Mouse (Mus musculus): ENCODE data around the gene Srp72. TPM values are rescaled to one million over a fixed set of nuclear protein-coding genes. Genes with fewer than 3 reads are reported as not detected.
"Not testable (repeated sequence)": the region's sequence is repeated elsewhere in the genome, so short reads cannot be mapped to it uniquely, and the experiment has no call there.

The Srp72 gene
- polyA plus RNA-seq, 1 experiment from 2014 or later = 41.3 TPM

DNA sequence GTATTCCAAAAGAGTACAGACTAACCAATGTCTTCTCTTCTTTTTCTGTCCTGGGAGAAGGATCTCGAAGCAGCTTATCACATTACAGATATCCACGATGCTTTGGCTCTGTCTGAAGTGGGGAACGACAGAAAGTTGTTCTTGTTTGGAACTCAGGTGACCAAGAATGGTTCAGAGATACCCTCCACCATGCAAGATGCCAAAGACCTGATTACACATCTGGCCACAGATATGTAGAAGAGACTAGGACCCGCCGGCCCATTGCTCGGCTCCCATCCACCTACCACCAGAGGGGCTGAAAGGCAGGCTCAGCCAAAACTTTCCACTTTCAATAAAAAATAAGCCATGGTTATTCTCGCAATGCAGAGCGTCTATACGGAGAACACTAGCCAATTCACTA, 35.9 kb downstream of the Srp72 start:
- Histone ChIP-seq H3K36me3 (replicated peaks) (no peaks in the 10 kb centered on the region), H3K4me1 (replicated peaks) (peaks cover 24% of the 10 kb centered on the region), H3K9me3 (replicated peaks) (no peaks in the 10 kb centered on the region), H3K4me3 (replicated peaks) (no peak overlapping the region), H3K27me3 (no peaks in the 10 kb centered on the region), H3K9ac (no peak overlapping the region), H3K4me2 (no peak overlapping the region), H3K27ac (replicated peaks) (0 out of 2 replicates have a peak overlapping the region, but pooled peaks have one; percentile 26)
- peak; percentile 40; the same call in 1 of the 2 replicates for ATAC-seq (ENCODE audit: insufficient read depth)
- 59% methylated on average over 9 of the region's 9 CpGs for WGBS (ENCODE audit: insufficient replicate concordance)

DNA sequence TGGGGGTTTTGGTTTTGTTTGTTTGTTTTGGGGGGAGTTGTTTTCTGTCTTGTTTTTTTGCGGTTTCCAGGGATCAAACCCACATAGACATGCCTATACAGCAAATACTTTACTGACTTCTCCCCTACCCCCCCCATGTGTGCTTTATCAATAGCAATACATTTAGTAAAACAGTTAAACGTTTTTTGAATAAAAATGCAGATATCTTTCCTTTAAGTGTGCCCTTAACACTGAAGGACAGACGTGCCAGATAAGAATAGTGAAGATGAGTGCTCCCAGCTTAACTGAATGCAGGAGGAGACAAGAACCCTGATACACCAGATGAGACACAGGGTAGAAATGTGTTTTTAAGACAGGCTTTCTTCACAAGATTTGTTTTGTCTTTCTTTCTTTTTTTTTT, 36.6 kb downstream of the Srp72 start:
- H3K9me3 ChIP-seq (replicated peaks) = no peaks in the 10 kb centered on the region
- no peak overlapping the region for H3K4me2 ChIP-seq
- H3K9ac ChIP-seq = no peak overlapping the region
- peak; percentile 52; the same call in 1 of the 2 replicates for ATAC-seq (ENCODE audit: insufficient read depth)
- H3K4me3 ChIP-seq (replicated peaks) = no peak overlapping the region
- H3K4me1 ChIP-seq (replicated peaks) = peaks cover 31% of the 10 kb centered on the region
- 26% methylated on average over 3 of the region's 3 CpGs for WGBS (ENCODE audit: insufficient replicate concordance)
- no peaks in the 10 kb centered on the region for H3K36me3 ChIP-seq (replicated peaks)
- peak overlapping the region; percentile 46; the same call in 1 of the 2 replicates for H3K27ac ChIP-seq (replicated peaks)
- H3K27me3 ChIP-seq = no peaks in the 10 kb centered on the region

DNA sequence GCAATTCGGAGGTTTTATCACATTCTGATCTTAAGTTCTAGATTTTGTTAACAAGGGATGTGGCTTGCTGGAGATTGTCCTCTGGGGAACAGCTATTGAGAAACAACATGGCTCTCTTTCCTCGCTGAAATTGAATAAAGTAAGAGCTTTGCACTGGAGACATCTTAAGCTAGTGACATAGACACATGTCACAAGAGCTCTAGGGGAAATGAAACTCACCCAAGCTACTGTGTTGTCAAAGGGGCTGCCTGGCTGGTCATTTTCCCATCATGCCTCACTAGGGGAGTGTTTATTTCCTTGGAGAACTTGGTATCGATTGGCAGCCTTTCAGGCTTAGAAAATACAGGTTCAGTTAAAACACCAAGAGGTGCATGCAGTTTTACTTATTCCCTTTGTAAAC, 38.7 kb downstream of the Srp72 start:
- Histone ChIP-seq H3K4me3 (replicated peaks) (no peak overlapping the region), H3K4me2 (no peak overlapping the region), H3K9ac (no peak overlapping the region), H3K27me3 (0 out of 2 replicates have a peak, but pooled peaks cover 3% of the 10 kb centered on the region), H3K36me3 (replicated peaks) (no peaks in the 10 kb centered on the region), H3K9me3 (replicated peaks) (no peaks in the 10 kb centered on the region), H3K4me1 (replicated peaks) (peaks cover 34% of the 10 kb centered on the region), H3K27ac (replicated peaks) (no peak overlapping the region)
- WGBS (ENCODE audit: insufficient replicate concordance) = 49% methylated on average over 3 of the region's 3 CpGs
- no peak for ATAC-seq (ENCODE audit: insufficient read depth)

DNA sequence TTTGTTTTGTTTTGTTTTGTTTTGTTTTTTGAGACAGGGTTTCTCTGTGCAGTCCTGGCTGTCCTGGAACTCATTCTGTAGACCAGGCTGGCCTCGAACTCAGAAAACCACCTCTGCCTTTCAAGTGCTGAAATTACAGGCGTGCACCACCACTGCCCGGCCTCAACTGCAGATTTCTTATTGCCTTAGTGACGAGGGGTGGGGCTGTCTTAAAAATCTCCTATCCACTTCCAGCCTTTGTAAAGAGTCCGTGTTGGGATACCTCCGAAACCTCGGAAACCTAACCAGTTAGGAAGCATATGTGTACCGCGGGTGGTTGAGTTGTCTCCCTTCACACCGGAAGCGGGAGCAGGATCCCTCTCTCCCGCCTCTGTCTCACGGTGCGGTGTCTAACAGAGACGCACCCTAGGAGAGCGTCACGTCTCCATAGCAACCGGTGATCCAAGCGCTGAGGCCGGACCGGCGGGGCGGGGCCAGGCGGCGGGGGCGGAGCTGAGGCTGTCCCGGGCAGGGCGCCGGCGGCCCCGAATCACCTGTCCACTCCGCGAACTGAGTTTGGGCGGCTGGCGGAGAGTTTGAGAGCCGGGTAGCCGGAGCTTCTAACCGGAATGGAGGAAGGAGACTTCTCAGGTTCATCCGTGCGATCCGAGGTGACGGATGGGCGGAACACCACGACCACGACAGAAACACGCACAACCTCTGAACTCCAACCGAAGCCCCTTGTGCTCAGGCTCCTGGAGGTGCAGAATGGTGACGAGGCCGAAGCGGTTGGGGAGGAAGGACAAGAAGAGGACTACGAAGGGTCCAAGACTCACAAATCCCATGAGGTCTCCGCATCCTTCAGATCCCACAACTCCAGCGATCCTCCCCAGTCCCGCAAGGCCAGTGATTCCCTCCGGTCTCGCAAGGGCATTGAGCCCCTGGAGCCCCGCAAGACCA, 41.3 kb downstream of the Srp72 start, which contains the start of gene Thegl:
Gene Thegl, plus strand, starts transcription at position 480 of the 939 bp plus-strand sequence.
- Histone ChIP-seq H3K36me3 (replicated peaks) (no peaks in the 10 kb centered on the region), H3K4me1 (replicated peaks) (peaks cover 28% of the 10 kb centered on the region), H3K4me3 (replicated peaks) (peak within 1 kb of the TSS; percentile 62), H3K9ac (peak within 1 kb of the TSS; percentile 58; the same call in 1 of the 2 replicates), H3K27ac (replicated peaks) (no peak within 1 kb of the TSS), H3K4me2 (peak within 1 kb of the TSS; percentile 85), H3K27me3 (0 out of 2 replicates have a peak, but pooled peaks cover 3% of the 10 kb centered on the region), H3K9me3 (replicated peaks) (no peaks in the 10 kb centered on the region)
- 12% methylated on average over 57 of the region's 57 CpGs for WGBS (ENCODE audit: insufficient replicate concordance)
- ATAC-seq (ENCODE audit: insufficient read depth) = peak; percentile 97

DNA sequence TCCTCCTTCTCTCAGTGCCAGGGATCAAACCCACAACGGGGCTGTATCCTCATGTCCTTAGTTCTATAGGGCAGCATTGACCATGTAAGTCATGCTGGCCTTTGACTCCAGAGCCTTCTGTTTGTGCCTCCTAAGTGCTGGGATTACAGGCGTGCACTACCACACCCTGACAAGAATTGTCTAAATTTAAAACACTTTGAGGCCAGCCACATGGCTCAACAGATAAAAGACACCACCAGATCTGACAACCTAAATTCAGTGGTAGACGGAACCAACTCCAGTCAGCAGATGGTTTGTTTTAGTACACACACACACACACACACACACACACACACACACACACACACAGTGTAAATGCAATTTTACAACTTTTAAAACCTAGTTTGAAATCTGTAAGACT, 53.6 kb downstream of the Srp72 start:
- peak; percentile 67; the same call in 1 of the 2 replicates for ATAC-seq (ENCODE audit: insufficient read depth)
- H3K36me3 ChIP-seq (replicated peaks) = no peaks in the 10 kb centered on the region
- H3K9me3 ChIP-seq (replicated peaks) = no peaks in the 10 kb centered on the region
- no peaks in the 10 kb centered on the region for H3K27me3 ChIP-seq
- H3K4me3 ChIP-seq (replicated peaks) = no peak overlapping the region
- peaks cover 11% of the 10 kb centered on the region for H3K4me1 ChIP-seq (replicated peaks)
- H3K27ac ChIP-seq (replicated peaks) = no peak overlapping the region
- 38% methylated on average over 3 of the region's 3 CpGs for WGBS (ENCODE audit: insufficient replicate concordance)
- H3K4me2 ChIP-seq = no peak overlapping the region
- no peak overlapping the region for H3K9ac ChIP-seq

DNA sequence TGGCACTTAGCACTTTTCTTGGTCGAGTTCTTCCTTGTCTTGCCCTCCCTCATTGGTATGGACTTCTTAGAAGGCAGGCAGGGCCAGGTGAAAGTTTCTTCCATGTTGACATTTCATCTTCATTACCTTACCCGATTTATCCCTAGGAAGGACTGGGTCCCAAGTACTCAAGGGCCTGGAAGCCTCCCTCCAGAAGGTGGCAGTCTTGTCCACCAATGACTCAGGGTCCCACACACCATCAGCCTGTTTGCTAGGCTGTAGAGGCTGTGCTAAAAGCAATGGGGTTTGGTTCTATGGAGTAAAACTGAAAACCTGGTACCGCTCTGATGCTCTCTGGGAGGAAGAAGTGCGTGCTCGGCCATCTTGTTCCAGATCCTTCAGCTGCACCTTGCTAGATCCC, 55.3 kb downstream of the Srp72 start:
- H3K27me3 ChIP-seq = no peaks in the 10 kb centered on the region
- peaks cover 11% of the 10 kb centered on the region for H3K4me1 ChIP-seq (replicated peaks)
- H3K4me3 ChIP-seq (replicated peaks) = no peak overlapping the region
- no peaks in the 10 kb centered on the region for H3K36me3 ChIP-seq (replicated peaks)
- WGBS (ENCODE audit: insufficient replicate concordance) = 72% methylated on average over 5 of the region's 5 CpGs
- no peak overlapping the region for H3K9ac ChIP-seq
- ATAC-seq (ENCODE audit: insufficient read depth) = no peak
- H3K27ac ChIP-seq (replicated peaks) = no peak overlapping the region
- no peaks in the 10 kb centered on the region for H3K9me3 ChIP-seq (replicated peaks)
- H3K4me2 ChIP-seq = no peak overlapping the region

DNA sequence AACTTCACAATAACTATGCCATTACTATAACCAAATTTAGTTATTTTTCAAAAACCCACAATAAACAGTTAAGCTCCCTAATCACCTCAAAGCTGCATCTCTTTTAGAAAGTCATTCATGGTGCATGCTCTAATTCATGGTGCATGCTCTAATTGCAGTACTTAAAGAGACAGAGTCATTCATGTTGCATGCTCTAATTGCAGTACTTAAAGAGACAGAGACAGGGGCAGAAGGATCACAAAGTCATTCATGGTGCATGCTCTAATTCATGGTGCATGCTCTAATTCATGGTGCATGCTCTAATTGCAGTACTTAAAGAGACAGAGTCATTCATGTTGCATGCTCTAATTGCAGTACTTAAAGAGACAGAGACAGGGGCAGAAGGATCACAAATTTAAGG, 60.6 kb downstream of the Srp72 start:
- not testable (repeated sequence) for ATAC-seq (ENCODE audit: insufficient read depth); H3K9me3 ChIP-seq (replicated peaks)

DNA sequence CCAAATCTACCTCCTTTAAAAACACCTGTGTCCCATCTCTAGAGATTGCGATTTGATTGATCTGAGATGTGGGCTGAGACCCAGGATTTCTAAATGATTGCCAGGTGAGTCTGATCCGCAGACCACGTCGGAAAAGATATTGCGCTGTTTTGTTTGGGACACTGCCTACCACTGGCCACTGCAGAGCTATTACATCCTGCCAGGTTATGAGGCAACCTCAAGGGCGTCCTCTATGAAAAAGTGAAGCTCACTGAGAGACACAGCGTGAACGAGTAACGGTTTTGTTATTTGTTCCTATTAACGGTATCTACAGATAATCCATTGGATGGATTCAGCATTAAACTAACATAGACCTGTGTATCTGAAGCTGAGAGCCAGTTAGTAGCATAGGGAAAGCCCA, 64.0 kb downstream of the Srp72 start:
- ATAC-seq (ENCODE audit: insufficient read depth) = no peak
- Histone ChIP-seq H3K9me3 (replicated peaks) (no peaks in the 10 kb centered on the region), H3K4me3 (replicated peaks) (no peak overlapping the region), H3K27me3 (no peaks in the 10 kb centered on the region), H3K4me2 (no peak overlapping the region), H3K9ac (no peak overlapping the region), H3K27ac (replicated peaks) (no peak overlapping the region), H3K4me1 (replicated peaks) (peaks cover 11% of the 10 kb centered on the region; the same call in 1 of the 2 replicates), H3K36me3 (replicated peaks) (no peaks in the 10 kb centered on the region)
- WGBS (ENCODE audit: insufficient replicate concordance) = 78% methylated on average over 10 of the region's 10 CpGs

More for the DNA sequence above, 60.6 kb downstream of the Srp72 start:
- not testable (repeated sequence) for H3K4me3 ChIP-seq (replicated peaks); H3K4me2 ChIP-seq; H3K27ac ChIP-seq (replicated peaks); H3K36me3 ChIP-seq (replicated peaks); H3K27me3 ChIP-seq; H3K9ac ChIP-seq
- peaks cover 11% of the 10 kb centered on the region; the same call in 1 of the 2 replicates for H3K4me1 ChIP-seq (replicated peaks)

DNA sequence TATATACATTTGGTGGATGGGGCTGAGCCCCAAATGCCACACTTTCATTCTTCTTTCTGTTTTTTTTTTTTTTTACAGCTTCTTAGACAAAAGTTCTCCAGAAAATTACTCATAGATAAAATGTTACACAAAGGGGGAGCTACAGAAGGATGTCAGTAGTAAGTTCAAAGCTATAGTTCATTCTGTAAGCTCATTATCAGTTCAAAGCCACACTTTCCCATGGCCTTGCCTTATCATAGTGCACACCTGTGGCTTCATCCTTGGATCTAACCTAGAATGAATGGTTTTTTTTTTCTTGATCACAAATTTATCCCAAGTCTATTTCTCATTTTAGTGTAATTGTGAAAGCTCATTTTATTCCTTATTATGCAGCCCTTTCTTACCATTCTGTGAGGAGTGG, 64.9 kb downstream of the Srp72 start:
- no peak overlapping the region for H3K9ac ChIP-seq
- ATAC-seq (ENCODE audit: insufficient read depth) = no peak
- no peaks in the 10 kb centered on the region for H3K27me3 ChIP-seq
- H3K9me3 ChIP-seq (replicated peaks) = no peaks in the 10 kb centered on the region
- H3K4me3 ChIP-seq (replicated peaks) = no peak overlapping the region
- H3K27ac ChIP-seq (replicated peaks) = no peak overlapping the region
- no peak overlapping the region for H3K4me2 ChIP-seq
- no peaks in the 10 kb centered on the region for H3K36me3 ChIP-seq (replicated peaks)
- peaks cover 11% of the 10 kb centered on the region; the same call in 1 of the 2 replicates for H3K4me1 ChIP-seq (replicated peaks)

DNA sequence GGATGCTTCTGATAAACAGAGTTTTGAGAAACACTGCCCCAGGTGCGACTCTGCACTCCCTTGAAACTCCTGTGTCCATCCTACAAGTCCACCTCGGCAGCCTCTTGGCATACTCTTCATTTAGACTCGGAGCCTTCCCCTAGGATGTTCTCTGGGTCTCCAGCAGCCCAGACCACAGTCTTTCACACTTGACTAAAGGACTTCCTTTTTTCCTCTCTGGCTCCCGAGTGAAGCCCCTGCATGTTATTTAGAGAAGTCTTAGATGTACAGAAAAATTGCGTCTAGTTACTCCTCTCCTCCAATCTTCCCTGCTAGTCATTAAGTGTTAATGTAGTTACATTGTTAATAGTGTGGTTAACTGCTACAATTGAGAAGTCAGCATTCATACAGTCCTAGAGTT, 69.9 kb downstream of the Srp72 start:
- H3K4me3 ChIP-seq (replicated peaks) = no peak overlapping the region
- no peaks in the 10 kb centered on the region for H3K36me3 ChIP-seq (replicated peaks)
- no peak overlapping the region for H3K9ac ChIP-seq
- no peak overlapping the region for H3K27ac ChIP-seq (replicated peaks)
- WGBS (ENCODE audit: insufficient replicate concordance) = 23% methylated on average over 5 of the region's 5 CpGs
- no peaks in the 10 kb centered on the region for H3K27me3 ChIP-seq
- no peak for ATAC-seq (ENCODE audit: insufficient read depth)
- peaks cover 5% of the 10 kb centered on the region; the same call in 1 of the 2 replicates for H3K4me1 ChIP-seq (replicated peaks)
- H3K9me3 ChIP-seq (replicated peaks) = no peaks in the 10 kb centered on the region
- H3K4me2 ChIP-seq = no peak overlapping the region

Data from liver, embryonic 15.5 days (tissue).